Mouse (Mus musculus) embryo, embryonic 9.5 days (tissue): ENCODE measurements at regions not wholly inside any gene's neighbourhood (a gene's known extent, or its start where the extent isn't known, plus 50 kb on each side); places are given as distances from the start of the nearest gene placed in this dataset.

Experiments used
- DNase-seq: peaks from one replicate; pipeline ENCODE4 v3.0.0-alpha.2; 2017; ENCODE audit errors: extremely low spot score

- DNase-seq, result no peak
Observed at GRCm38 (mm10) chr3:124986930-124987329, 406.0 kb upstream of the 1700003H04Rik start.

- DNase-seq, result peak; percentile 3
Observed at GRCm38 (mm10) chr3:124986515-124986914, 405.6 kb upstream of the 1700003H04Rik start.

- no peak for DNase-seq
Observed at GRCm38 (mm10) chr3:124985428-124985827, 404.5 kb upstream of the 1700003H04Rik start.

- no peak for DNase-seq
Observed at GRCm38 (mm10) chr3:124935147-124935849, 354.4 kb upstream of the 1700003H04Rik start.

GRCm38 (mm10) chr3:124932655-124933054 lies 351.8 kb upstream of the 1700003H04Rik start:
- DNase-seq, result no peak

GRCm38 (mm10) chr3:124930773-124931607 lies 350.1 kb upstream of the 1700003H04Rik start:
- peak; percentile 4 for DNase-seq

GRCm38 (mm10) chr3:124908925-124909324 lies 328.0 kb upstream of the 1700003H04Rik start:
- DNase-seq, result no peak
